Mouse (Mus musculus) hematopoietic stem cell, adult 5-6 weeks (primary cell): Measurements from ENCODE around the gene 2410015M20Rik. TPM values are rescaled to one million over a fixed set of nuclear protein-coding genes. Genes with fewer than 3 reads are reported as not detected.
"Not testable (repeated sequence)": the region's sequence is repeated elsewhere in the genome, so short reads cannot be mapped to it uniquely, and the experiment has no call there.

Experiments
- ATAC-seq, 2 experiments: fragments of 125-278 bp in 1 of 2; replicated peaks in 1 of 2; 2 replicates each; pipeline ENCODE4 v1.8.0; 2016 to 2017; ENCODE audit warnings: inconsistent platforms in 2 of 2, mild to moderate bottlenecking in 2 of 2, moderate number of reproducible peaks in 2 of 2, low read depth in 1 of 2, moderate TSS enrichment in 1 of 2; ENCODE audit not compliant: low FRiP score in 2 of 2, poor library complexity in 2 of 2, severe bottlenecking in 2 of 2, insufficient read depth in 1 of 2, low TSS enrichment in 1 of 2
- total RNA-seq: library from RNA; stranded (forward); fragments of 172-1452, 232-1000 nt; gene quantifications from 2 replicates; pipeline ENCODE4 v1.2.3, GENCODE M21; 2017

The 2410015M20Rik gene
- total RNA-seq = 65.5 and 76.1 TPM in 2 replicates

DNA sequence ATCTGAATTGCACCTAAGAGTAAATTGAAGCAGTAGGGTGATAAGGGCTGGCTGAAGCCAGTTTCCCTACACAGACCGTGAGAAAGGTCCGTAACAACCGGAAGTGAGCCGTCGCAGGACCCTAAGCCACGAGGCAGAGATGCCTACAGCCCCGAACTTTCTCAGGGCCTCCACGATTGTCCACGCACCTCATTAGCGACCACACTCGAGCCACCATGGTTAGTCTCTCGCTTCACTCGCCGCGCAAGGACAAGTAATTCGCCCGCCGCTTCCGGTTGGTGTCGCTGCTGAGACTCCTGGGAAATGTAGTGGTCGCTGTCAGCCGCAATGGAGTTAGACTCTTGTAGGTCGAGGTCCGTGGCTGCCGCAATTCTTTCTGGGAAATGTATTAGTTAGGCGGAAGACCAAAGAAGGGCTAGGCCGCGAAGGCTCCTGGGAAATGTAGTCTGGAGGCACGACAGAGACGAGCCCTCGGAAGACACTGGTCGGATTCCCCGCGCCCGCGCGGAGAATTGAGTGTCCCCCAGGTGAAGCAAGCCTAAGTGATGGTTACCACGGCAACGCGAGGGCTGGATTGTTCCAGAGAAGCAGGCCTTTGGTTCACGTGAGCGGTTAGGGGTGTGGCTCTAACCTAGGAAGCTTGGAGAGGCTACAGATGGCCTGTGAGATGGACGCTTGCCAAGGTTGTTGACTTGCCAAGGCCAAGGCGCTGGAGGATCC lies at the start of gene 2410015M20Rik:
Gene 2410015M20Rik, minus strand, starts transcription at position 320 of the 720 bp plus-strand sequence.
- ATAC-seq = peak; percentile 76 to 85

GRCm38 (mm10) chr17:56656171-56656570 lies 46.6 kb upstream of the 2410015M20Rik start:
- ATAC-seq = no peak

DNA sequence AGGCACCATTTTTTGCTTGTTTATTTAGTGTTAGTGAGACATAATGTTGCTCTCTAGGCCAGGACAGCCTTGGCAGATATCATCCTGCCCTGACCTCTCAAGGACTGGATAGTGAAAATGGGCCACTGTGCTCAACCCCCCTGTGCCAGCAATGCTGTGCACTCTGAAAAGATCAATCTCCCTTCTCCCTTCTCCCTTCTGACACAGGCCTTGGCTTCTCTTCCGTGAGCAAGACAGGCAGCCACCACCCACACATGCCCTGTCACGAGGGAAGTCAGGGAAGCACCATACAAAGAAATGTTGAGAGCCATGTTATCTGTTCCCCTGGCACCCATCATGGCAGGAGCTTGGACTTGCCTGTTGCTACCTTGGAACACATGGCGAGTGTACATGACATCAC lies 45.7 kb upstream of the 2410015M20Rik start:
- ATAC-seq = no peak

DNA sequence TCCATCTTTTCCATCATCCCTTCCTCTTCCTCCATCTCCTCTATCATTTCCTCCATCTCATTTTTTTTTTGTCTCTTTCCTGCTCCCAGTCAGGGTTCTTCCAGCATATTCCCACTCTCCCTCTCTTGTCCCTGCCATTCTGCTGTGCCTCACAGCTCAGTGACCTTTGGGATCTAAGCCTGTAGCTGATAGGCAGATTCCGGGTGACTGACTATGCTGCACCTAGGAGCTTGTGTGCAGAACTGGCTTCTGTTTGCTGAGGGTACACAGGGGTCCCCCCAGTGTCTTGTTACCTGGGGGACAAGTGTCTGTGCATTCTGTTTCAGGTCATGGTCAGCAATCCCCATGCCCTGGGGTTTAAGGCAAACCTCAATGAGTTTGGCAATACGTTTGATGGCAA lies 45.2 kb upstream of the 2410015M20Rik start:
- ATAC-seq = no peak

DNA sequence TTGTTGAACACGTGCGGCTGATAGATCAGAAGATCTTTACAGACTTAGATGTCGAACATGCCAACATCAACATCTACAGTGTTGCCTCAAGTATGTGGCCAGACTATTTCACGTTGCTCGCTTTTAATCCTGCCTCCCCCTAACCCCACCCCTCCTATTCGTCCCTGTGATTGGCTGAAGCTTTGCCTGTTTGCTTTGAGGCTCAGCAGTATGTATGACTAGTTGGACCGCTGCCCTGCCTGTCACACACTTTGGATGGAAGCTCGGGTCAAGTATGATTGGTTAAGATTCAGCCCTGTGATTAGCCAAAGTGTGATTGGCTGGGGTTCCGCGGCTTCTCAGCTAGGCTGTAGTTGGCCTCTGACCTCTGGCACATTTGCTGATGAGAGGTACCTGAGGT lies 42.2 kb upstream of the 2410015M20Rik start:
- 0 out of 4 replicates have a peak, but pooled peaks of 1 of the 2 experiments have one; percentile 15 for ATAC-seq

DNA sequence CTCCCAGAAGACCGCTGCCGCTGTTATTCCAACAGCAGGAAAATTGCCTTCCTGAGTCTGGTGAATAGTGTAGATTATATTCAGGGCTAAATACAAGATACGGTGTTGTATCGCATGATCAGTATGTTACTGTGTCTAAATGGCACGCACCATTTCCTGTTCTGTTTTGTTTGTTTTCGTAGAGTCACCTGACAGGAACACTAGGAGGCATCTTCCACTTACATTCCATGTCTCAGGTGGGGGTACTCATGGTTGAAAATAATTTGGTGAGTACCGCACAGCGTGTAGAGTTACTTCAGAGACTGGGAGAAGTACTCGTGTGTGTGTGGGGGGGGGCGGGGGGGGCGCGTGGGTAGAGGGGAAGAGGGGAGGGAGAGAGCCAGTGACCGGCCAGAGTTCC lies 38.0 kb upstream of the 2410015M20Rik start:
- no peak for ATAC-seq

DNA sequence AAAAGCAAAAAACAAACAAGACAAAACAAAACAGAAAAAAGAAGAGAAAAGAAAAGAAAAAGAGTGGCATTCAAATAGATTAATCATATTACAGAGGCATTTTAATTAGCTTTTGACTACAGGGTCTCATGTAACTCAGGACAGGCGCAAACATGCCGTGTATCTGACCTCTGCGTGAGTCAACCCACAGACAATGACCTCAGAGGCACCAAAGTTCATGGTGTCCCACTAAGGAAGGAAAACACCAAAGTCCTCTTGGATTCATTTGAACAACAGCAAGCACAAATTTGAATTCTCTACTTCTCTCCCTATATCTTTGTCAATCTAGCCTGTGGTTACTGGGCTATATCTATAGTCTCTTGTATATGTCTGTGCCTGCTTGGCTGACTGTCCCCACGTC lies 33.7 kb upstream of the 2410015M20Rik start:
- no peak for ATAC-seq

DNA sequence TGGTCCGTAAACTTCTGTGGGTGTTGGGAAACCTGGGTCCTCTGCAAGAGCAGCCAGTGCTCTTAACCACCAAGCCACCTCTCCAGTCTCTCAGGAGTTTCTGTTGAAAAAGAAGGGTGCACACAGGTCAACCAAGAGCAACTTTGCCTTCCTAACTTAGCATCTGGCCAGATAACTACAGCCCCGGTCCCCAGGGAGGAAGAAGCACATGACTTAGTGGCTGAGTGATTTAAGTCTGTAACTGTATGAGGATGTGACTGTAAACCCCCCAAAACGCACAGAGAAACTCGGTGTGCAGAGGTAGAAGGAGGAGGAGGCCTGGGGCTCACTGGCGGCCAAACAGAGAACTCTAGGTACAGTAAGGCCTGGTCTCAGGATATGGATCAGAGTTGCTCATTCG lies 24.5 kb upstream of the 2410015M20Rik start:
- ATAC-seq = no peak

DNA sequence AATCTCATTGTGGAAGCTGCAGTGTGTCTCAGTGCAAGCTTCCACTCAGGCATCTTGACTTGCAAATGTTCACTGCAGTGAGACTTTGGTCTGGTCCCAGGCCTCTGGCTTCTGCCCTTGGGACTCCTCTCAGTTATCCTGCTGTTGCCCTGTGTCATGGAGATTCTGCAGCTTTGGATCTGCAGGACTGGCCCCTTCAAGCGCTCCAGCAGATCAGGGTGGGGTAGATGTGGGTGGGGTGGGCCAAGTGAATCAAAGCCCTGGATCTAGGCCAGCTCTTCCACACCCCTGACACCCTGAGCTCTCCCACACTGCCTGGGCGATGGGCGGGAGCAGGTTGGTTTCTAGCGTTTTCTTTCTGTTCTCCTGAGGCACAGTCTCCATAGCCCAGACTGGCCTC lies 22.2 kb upstream of the 2410015M20Rik start:
- no peak for ATAC-seq

DNA sequence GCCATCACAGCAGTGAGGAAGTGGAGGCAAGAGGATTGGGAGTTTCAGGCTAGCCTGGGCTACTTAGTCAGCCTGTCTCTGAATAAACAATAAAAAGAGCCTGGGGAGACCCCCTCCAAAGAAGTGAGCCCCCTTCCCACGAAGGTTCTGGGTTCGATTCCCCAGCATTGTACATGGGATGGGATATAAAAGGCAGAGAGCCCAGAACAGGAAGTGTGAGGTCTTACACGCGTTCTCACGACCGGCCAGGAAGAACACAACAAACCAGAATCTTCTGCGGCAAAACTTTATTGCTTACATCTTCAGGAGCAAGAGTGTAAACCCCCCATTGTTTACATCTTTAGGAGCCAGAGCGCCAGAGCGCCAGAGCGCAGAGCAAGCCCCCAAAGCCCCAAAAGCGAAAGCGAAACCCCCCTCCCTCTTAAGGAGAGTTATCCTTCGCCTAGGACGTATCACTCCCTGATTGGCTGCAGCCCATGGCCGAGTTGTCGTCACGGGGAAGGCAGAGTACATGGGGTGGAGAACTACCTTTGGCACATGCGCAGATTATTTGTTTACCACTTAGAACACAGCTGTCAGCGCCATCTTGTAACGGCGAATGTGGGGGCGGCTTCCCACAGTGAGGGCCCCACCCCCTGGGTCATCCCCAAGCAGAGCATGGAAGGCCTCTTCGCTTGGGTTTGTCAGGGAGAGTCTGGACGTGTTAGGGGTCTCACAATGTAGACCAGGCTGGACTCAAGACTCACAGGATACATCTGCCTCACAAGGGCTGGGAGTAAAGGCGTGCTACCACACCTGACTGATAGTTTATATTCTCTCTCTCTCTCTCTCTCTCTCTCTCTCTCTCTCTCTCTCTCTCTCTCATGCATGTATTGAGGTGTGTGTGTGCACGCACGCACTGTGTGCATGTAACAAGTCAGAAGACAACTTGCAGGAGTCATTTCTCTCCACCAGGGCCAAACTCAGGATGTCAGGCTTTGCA lies 20.5 kb upstream of the 2410015M20Rik start:
- not testable (repeated sequence) for ATAC-seq

DNA sequence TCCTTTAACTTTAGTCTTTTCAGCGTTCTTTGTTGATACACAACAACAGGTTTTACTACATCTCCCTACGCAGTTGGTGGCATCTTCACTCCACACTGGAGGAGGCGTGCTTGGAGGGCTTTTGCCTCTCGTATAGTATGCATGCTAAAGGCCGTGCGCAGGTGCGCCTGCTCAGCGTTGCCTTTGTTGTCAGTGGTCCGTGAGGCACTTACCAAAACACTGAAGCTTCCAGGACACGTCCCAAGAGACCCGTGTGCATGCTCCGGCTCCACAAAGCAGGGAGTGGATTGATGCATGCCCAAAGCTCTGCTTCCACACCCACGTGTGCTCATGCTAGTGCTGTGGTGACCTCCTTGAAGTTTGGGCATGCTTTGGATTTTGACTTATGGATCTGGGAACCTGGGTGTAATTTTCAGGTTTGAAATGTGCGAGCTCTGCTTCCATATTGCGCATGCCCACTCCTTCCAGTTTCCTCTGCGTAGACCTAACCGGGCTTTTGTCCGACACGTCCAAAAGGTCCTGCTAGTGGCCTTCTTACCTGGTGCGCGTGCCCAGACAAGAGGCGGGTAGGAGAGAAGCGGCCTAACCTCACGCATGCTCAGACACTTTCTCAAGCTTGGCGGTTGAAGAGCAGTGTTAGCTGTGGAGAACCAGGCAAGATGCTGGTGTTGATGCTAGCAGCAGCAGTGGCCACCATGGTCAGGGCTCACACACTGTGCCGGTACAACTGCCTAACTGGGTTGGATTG lies 18.1 kb upstream of the 2410015M20Rik start, which contains the start of gene Catsperd:
Gene Catsperd, plus strand, starts transcription at position 614 of the 748 bp plus-strand sequence.
- peak in 1 of 2 experiments; percentile 13; a peak in 1 of 4 replicates for ATAC-seq

- peak; percentile 91 to 92 for ATAC-seq
Measured at GRCm38 (mm10) chr17:56626754-56627470, 17.3 kb upstream of the 2410015M20Rik start, which contains the start of gene Lonp1. Lonp1 (minus strand) TSS chr17:56626887.

GRCm38 (mm10) chr17:56626260-56626659 lies 16.7 kb upstream of the 2410015M20Rik start:
- ATAC-seq = peak in 1 of 2 experiments; percentile 1; a peak in 1 of 4 replicates

DNA sequence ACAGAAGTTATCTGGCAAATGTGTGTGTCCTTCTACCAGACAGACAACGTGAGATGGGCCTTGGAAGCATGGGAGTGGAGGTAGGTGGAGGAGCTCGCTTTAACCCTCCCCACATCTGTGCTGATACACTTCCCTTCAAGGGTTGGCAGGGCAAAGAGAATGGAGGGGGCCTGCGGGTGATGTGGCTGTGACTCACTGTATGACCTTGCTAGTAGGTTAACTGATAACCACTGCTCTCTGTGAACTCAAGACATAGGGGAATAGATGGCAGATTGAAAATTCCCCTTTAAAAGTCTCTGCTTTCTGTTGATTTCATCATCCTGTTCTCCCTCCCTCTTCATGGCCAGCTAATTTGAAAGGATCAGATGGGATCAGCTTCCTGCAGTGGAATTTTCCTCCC lies 15.9 kb upstream of the 2410015M20Rik start:
- ATAC-seq = no peak

DNA sequence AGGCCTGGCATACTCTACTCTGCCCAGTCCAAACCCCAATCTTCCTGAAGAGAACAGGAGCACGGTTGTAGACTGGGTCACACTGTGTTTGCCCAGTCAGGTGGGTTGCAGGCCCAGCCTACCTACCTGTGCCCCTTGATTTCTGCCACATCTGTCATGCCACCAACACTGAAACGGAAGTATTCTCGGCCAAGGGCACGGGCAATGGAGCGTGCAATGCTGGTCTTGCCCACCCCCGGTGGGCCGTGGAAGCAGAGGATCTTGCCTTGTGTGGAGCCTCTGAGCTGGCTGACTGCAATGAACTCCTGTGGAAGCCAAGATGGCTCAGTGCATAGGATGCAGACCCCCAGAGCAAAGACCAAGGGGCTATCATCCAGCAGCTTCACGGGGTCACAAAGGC lies 8.1 kb upstream of the 2410015M20Rik start:
- no peak for ATAC-seq

DNA sequence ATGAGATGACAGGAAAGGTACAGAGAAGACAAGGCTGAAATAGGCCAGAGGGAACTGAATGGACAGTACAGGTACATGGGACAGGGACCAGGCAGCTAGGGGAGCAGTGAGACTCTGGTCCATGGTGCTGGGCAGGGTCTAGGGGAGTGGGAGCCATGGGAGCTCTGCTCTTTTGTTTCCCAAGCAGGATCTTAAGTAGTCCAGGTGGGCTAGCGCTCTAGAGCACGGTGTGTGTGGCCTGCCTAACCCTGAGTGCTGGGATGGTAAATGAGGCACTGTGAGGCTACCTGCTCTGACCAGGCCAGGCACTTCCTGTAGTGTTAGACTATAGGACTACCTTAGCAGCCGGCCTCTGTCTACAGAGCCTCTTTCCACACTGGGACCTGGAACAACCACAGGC lies 7.2 kb upstream of the 2410015M20Rik start:
- ATAC-seq = no peak

DNA sequence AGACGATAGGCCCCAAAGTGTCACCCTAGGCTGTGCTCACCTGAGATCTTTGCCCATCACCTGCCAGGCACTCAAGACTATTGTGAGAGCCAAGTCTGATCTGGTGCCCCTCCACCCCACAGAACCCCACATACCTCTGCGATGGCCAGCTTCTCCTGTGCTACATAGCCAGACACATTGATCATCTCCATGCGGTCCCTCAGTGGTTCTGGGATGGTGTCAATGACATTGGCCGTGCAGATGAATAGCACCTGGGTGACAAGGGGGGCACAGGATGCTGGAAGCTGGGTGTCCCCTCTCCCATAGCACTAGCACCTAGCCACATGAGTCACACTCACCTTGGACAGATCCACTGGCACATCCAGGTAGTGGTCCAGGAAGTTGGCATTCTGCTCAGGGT lies 6.2 kb upstream of the 2410015M20Rik start:
- no peak for ATAC-seq
